Mouse (Mus musculus): Measurements from ENCODE around the gene Casc4.

The Casc4 gene

DNA sequence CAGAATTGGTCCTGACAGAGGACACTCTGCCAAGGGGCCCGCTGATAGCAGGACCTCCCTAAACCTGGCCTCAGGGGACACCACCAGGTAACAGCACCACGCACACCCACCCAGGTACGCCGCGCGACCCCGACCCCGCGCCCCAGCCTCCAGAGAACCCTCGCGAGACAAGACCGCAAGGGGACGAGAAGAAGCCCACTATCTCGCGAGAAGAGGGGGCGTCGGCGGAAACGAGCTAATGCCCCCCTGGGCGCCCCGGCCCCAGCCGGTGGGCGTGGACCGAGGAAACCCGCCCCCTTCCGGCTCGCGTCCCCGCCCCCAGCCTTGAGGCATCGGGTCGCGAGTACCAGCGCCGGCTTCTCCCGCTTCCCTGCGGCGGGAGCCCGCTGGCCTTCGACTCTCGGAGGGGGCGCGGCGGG is at the start of gene Casc4:
Casc4 (plus strand) TSS at position 339 of the 419 bp plus-strand sequence.
- peak; percentile 97 for DNase-seq (ENCODE audit: low read depth, low spot score)

DNA sequence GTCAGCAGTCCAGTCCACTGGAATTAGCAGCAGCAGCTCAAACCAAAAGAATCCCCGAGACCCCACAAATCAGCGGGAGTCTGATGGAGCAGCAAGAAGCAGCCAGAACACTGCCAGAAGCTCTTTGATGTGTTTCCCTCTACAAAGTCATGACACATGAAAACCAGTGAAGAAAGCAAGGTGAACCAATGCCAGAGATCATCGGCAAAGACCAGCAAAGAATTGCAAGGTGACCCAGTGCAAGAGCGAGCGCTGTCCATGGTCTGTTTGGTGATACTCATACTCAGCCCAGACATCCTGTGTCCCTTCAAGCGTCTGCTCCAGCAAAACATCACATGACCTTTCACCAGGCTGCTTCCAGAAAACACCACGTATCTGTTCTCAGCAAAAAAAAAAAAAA is 45.0 kb upstream of the Casc4 start:
- no peak for DNase-seq (ENCODE audit: low read depth, low spot score)

DNA sequence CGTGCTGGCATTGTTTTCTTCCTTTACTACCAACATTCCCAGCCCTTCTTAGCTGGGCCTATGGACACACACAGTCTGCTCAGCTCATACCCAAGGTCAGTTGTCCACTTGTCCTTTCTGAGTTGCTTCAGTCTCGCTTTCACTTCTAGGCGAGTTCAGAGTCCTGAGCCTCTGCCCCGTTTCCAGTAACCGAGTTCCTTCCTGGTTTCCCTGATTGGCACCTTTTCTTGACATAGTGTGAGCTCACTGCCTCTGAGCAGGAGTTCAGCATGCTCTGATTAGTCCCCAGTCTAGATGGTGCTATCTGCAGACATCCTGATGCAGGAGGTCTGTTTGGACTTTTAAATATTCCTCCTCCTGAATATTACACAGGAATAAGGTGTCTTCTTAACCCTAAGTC is 42.1 kb upstream of the Casc4 start:
- no peak for DNase-seq (ENCODE audit: low read depth, low spot score)

DNA sequence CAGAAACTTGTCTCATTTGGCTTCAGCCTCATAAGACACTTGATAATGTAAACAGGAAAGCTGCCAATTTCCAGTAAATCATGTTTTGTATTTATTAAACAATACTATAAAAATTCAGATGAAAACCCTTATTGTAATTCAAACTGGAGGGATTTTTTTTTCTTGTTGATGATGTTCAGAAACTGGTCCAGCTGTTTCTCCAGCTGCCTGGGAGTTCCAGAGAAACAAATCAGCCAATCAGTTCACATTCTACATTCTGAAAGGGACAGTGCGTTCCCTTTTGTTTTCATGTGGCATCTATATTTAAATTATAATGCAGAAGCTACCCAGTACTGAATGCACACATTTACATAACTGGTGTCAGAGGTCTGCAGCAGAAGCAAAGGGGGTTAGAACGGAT is 40.6 kb upstream of the Casc4 start:
- no peak for DNase-seq (ENCODE audit: low read depth, low spot score)

DNA sequence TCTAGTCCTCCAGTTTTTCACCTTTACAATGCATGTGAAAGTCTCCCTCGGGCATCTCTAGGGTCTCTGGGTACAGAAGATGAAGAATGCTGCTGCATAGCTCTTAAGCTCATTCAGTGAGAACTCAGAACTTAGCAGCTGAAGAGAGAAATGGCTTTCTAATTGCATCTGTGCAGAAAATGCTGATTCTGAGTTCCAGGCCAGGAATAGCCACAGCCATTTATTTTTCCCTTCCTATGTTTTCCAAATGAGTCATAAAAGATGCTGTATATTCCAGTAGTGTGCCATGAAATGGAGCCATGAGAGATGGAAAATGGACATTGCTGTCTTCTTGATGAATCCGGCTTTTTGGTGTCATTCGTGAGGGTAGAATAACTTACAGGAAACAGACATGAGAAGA is 38.4 kb upstream of the Casc4 start:
- no peak for DNase-seq (ENCODE audit: low read depth, low spot score)

DNA sequence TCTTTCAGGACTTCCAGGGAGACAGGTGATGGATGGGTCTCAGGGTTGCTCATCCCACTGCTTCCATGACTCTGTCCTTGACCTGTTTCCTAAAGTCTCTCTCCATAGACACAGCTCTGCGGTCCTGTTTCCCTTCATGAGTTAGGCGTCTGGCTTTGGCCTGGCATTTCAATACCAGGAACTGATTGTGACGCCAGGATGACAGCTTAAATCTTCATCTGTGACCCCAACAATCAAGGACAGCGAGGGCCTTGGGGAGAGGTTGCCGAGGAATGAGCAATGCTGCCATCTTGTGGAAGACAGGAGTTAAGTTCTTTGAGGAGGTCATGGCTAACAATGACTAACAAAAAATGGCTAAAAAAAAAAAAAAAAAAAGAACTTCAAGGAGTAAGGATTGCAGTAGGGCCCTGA is 34.3 kb upstream of the Casc4 start:
- peak; percentile 89 for DNase-seq (ENCODE audit: low read depth, low spot score)

DNA sequence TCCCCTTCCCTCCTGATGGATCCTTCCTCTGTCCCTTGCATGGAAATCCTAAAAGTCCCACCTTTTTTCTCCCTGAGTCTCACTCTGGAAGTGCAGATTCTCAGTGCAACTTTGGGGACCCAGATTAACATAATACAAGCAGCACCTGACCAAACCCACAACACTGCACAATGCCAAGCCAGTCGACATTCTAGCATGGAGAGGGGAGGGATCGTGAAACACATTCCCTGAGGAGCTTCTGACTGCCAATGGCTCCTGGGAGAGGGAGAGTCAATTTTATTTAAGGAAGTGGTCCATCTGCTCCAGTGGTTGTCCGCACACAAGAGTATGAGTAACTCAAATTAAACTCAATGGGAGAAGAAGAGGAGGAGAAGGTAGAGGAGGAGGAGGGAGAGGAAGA is 31.8 kb upstream of the Casc4 start:
- no peak for DNase-seq (ENCODE audit: low read depth, low spot score)

DNA sequence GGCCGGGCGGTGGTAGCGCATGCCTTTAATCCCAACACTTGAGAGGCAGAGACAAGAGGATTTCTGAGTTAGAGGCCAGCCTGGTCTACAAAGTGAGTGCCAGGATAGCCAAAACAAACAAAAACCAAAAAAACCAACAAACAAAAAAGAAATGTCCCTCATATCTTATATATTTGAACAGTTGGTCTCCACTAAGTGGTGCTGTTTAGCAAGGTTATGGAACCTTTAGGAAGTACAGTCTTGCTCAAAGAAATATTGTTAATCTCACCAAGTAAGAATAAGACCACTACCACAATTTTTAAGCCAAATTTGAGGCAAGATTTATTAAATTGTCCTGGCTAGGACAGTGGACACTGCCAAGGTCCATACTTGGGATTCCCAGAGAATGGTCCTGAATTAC is 25.3 kb upstream of the Casc4 start:
- DNase-seq (ENCODE audit: low read depth, low spot score) = no peak

DNA sequence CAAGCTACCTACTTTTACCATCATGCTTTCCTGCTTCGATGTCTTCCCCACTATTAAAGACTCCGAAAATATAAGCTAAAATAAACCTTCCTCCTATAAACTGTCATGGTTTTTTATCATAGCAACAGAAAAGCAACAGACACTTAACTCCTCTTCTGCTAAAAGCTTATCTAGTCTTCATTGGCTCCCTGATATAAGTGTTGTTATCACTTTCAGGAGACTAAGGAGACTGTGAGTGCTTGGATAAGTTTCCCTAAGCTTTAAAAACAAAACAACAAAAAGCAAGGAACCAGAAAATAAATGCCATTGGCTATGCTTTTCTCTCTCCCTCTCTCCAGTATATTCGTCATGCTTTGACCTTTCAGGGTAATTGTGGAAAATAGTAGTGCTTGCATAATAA is 24.5 kb upstream of the Casc4 start:
- no peak for DNase-seq (ENCODE audit: low read depth, low spot score)

DNA sequence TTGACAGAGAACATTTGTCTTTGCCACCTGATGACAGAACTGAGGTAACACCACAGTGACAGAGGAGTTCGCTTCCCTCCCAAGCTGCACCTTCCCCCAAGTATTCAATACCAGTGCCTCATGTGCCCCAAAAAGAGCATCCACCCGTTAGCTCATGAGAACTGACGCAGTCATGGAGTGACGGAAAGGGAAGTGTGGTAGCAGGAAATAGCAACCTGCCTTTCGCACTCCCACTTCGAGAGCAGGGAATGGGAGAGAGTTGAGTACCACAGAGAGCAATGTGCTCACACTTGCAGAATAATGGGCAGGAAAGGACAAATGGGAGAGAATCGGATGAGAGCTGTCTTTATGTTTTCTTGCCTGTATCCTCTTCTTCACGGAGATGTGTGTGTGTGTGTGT is 20.7 kb upstream of the Casc4 start:
- DNase-seq (ENCODE audit: low read depth, low spot score) = no peak

DNA sequence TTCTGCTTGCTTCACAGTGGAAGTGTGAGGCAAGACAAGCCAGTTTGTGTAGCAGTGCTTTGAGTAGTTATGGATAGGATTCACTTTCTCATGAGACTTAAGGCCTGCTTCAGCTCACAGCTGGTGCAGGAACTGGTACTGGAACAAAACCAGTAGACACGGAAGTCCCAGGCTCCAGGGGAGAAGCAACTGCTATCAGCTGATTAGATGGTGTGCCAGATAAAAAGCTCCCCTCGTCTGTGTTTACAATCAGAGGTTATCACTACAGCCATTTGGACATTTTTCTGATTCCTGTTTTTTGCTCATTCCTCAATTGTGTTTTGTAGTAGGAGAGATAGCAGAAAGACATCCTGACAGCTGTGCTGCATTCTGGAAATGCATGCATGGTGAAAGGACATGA is 14.7 kb upstream of the Casc4 start:
- no peak for DNase-seq (ENCODE audit: low read depth, low spot score)

DNA sequence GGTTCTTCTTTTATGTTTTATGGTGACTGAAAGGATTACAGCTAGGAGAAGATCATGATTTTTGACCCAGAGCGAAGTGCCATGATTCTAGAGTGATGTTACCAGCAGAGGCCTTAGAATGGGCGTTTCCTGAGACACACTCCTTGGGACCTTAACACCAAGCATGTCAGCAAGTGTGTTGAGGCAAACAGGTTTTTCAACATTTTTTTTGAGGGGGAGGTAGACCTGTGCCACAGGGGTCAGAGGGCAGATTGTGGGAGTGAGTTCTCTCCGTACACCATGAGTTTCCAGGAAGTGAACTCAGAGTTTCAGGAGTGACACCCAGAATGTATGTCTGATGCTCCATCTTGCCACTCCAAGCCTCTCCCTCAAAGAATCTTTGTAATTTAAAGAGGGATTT is 12.8 kb upstream of the Casc4 start:
- DNase-seq (ENCODE audit: low read depth, low spot score) = no peak

DNA sequence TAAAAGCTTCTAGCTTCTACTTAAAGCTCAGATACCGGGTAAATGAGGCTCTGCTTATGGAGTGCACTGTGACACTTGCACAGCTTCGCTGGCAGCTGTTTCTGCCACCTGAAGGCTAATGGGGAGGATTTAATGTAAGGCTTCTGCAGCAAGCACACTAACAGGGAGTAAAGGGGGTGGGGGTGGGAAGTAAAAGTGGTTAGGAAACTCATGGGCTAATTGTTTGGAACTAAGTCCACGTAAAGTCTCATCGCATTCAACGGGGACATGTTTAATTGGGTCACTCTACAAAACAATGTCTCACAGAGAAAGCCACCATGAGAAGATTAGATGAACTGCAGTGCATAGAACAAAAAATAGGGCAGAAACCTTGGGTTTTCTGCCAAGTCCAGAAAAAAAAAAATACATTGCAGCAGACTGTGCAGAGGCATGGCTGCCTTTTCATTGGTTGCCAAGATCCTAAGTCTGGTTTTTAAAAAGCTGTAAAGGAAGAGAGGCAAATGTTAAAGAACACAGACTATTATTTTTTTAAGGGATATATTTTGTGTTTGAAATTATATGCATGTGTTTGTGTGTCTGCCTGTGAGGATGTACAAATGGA is 7.3 kb upstream of the Casc4 start:
- DNase-seq (ENCODE audit: low read depth, low spot score) = no peak

DNA sequence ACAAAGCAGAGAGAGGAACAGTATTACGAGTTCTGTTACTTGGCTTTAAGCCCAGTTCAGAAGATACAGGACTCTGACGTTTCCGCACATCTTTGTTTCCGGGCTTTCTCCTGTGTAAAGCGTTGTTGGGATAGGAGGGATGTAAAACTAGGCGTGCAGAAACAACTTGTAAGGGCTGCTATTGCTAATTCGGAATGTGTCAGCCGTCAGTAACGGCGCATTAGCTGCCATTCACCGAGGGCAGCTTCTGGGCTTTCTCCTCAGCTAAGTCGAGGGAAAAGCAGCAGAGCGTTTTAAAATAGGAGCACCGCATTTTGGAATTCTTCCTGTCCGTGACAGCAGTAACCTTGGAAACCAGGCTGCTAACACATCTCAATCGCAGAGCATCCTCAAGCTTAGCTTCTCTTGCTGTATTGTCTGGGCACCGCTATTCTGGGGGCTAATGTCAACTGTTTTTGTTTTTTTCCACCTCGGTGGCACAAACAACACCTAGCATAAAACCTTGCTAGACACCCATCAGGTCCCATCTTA is 634 bp upstream of the Casc4 start:
- peak; percentile 64 for DNase-seq (ENCODE audit: low read depth, low spot score)

DNA sequence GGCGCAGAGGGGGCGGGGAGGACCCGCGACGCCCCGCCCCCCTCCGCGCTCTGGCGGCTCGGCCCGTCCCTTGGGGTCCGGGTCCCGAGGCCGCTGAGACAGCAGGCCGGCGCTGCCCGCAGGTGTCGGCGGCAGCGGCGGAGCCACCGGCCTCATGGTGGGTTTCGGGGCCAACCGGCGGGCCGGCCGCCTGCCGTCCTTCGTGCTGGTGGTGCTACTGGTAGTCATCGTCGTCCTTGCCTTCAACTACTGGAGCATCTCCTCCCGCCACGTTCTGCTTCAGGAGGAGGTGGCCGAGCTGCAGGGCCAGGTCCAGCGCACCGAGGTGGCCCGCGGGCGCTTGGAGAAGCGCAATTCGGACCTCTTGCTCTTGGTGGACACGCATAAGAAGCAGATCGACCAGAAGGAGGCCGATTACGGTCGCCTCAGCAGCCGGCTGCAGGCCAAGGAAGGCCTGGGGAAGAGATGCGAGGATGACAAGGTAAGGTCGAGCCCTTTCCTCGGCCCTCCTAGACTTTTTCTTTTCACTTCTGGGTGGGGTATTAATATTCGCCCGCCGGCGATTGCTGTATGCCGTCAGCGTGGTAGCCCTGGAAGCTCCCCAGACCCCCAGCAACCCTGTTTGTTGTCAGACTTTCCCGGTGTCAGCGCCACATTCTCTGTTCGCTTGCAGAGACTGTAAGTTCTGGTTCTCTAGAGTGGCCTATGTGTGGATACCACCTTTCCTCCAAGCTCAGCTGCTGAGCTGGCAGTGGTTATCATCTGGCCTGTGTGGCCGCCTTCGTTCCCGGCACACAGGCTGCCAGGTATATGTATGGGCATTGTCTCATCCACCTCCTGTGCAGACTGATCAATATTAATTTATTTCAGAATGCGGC is 520 bp downstream of the Casc4 start:
- DNase-seq (ENCODE audit: low read depth, low spot score) = no peak

DNA sequence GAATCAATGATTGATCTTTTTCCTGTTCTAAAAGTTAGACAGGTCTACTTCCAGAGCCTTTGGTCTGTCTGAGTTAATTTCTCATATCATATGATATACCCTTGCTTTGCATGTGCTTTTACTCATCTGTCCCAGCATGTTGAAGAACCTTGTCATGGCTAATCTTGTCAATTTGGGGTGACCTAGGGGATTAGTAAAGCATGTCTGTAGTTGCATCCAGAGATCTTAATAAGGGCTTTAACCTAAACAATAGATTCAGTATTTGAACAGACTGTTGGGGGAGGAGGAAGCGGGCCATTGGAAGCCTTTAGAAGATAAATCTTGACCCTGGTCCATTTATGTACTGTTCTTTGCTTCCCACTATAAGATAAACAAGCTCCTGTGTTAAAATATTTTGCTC is 12.7 kb downstream of the Casc4 start:
- DNase-seq (ENCODE audit: low read depth, low spot score) = no peak

DNA sequence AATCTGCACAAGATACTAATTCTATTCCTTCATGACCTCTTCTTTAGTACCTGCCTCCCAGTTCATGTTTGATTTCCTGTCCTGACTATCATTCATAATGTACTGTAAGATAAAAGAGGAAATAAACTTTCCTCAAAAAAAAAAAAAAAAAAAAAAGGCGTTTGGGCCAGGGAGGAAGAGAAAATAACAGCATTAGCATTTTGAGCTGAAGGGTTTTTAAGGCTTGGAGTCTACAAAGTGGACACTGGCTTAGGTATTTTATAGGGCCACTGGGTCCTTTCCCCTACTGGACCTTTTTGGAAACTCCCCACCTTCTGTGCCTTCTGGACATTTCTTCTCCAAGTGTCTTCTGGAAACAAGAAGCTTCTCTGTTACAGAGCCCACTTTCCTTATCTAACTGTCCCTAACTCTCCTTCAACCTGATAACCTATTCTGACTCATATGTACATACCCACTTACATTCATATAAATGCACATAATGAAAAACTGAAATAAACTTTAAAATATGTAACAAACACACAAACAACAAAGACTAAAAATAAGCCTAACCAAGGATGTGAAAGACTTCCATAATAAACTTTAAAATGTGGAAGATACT is 18.8 kb downstream of the Casc4 start:
- DNase-seq (ENCODE audit: low read depth, low spot score) = no peak

DNA sequence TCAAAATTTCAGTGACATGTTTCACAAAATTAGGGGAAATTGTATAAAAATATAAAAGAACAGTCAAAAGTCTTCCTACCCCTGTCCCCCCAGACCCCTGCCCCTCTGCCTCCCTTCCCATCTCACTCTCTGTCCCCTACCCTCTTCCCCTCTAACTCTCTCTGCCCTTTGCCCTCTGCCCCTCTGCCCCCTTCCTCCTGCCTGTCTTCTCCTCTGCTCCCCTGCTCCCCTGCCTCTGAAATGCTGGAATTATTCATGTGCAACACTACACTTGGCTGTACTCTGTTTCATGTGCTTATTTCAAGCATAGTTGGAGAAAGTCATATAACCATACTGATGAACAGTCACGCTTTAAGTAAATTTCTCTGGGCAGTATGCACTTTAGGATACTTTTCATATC is 19.6 kb downstream of the Casc4 start:
- no peak for DNase-seq (ENCODE audit: low read depth, low spot score)

DNA sequence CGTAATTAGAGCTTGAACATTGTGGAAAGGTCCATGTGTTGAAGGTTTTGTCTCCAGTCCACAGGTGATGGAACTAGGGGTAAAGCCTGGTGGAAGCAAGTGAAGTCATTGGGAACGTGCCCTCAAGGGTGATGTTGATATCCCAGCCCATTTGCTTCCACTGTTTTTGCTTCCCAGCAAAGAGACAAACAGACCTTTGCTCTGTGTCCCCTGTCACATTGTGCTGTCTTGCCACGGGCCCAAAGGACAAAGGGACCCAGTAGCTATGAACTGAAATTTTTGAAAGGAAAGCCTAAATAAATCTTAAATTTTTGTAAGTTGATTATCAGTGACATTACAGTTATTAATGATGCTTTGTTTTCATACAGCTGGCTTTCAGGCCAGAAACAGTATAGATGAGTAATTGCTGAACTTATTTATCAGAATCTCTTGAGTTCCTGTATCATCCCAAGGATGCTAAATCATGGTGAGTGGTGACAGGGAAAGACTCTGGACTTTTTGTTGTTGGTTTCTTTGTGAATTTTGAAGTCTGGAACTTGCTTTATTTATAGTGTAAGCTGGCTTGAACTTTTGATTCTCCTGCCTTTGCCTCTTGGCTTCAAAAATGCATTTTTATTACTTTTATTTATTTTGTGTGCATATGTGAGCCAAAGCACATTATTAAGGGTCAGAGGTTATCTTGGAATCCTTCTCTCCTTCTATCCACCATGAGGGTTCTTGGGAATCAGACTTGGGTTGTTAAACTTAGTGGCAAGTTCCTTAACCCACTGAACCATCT is 22.1 kb downstream of the Casc4 start:
- no peak for DNase-seq (ENCODE audit: low read depth, low spot score)

DNA sequence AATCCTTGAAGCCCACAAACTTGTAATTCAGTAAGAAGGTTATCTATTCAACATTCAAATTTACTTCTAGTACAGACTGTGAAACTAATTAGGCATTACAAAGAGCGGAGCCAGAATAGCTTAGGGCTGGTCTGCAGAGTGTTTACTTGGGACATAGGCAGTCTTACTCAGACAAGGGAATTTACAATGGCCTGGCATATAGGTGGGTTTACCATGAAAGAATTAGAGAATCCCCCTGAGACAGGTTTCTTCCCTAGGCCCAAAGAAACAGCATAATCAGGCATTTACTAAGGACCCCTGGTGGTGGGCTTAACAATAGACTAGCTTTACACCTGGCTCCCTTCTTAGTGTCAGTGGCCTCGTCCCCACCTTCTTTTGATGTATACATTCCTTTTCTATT is 28.5 kb downstream of the Casc4 start:
- no peak for DNase-seq (ENCODE audit: low read depth, low spot score)

DNA sequence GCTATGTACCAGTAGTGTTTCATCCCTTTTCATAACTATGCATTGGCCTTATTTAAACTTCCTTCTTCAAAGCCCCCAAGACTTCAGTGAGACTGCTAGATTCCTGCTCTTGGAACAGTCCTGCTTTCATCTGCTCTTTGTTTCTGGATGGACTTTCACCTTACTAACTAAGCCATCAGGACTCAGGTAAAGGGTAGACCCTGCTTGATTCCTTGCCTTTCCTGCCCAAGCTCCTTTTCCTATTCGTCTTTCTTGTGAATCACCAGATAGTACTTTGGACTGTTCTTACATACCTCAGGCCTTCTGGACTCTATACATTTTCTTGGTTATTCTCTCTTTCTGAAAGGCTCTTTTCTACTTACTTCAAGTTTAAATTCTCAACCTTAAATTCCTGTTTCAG is 30.1 kb downstream of the Casc4 start:
- DNase-seq (ENCODE audit: low read depth, low spot score) = no peak

DNA sequence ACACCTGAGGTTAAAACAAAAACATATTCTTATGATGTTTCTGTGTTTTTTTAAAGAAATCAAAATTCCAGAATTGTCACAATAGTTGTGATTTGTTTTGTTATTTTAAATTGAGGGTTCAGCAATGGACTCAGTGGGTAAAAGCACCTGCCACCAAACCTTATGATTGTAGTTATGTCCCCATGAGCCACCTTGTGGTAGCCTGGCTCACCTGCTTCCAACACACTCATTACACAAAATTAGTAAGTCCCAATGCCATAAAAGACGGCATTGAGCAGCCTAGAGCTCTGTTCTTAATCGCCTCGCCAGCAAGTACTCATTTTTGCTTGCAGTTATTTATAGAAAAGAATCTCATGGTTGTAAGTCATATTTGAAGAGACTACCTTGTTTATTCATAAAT is 43.2 kb downstream of the Casc4 start:
- DNase-seq (ENCODE audit: low read depth, low spot score) = no peak

Measured in mesoderm, embryonic 11.5 days (tissue).